Mouse (Mus musculus): ENCODE measurements around the gene Sgca. TPM values are rescaled to one million over a fixed set of nuclear protein-coding genes. Genes with fewer than 3 reads are reported as not detected.

Sgca gene
- polyA plus RNA-seq, 1 experiment from 2014 or later, result 0.17 TPM

DNA sequence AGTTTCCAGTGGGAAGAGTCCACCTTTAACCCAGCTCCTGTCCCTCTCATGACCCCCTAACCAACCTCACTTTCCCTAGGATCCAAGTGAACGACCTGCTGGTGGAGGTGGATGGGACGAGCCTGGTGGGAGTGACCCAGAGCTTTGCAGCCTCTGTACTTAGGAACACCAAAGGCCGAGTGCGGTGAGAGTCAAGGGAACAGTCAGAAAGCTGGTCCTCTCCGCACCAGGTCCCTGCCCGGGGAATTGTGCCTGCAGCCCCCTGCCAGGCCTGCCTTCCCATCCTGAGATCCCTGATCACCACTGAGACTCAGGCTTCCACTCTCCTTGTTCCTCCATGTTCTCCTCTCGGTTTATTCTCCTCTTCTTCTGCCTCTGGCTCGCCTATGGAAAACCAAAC, 24.0 kb upstream of the Sgca start:
- Histone ChIP-seq H3K9ac (peak overlapping the region; percentile 95), H3K4me2 (peak overlapping the region; percentile 94), H3K27ac (peak overlapping the region; percentile 90), H3K9me3 (replicated peaks) (no peaks in the 10 kb centered on the region), H3K4me3 (peak overlapping the region; percentile 54; the same call in 1 of the 2 replicates), H3K4me1 (peaks cover 99% of the 10 kb centered on the region), H3K36me3 (peaks cover 98% of the 10 kb centered on the region), H3K27me3 (replicated peaks) (no peaks in the 10 kb centered on the region)
- ATAC-seq, result no peak
- WGBS (ENCODE audit: insufficient replicate concordance), result 47% methylated on average over 8 of the region's 8 CpGs

DNA sequence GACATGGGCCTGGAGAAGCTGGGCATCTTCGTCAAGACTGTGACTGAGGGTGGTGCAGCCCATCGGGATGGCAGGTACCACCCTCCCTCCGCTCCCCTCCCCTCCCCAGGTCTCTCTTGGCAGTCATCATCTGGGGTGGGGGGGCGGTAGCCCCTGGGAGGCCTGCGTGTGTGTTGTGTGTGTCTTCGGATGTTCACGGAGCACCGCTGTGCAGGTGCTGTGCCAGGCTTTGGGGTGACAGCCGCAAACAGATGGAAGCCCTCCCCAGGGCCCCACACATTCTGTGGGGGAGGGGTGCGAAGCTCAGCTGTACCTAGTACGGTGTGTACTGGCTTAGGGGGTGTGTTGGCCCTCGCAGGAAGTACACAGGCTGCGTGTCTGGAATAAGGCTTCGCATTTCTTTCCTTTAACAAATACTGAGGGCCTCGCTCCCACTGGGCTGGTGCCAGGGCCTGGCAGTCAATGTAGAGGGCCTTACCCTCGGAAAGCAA, 22.0 kb upstream of the Sgca start:
- Histone ChIP-seq H3K9ac (peak overlapping the region; percentile 95), H3K36me3 (peaks cover 96% of the 10 kb centered on the region), H3K4me3 (peak overlapping the region; percentile 54), H3K4me2 (peak overlapping the region; percentile 94), H3K27ac (peak overlapping the region; percentile 90), H3K27me3 (replicated peaks) (no peaks in the 10 kb centered on the region), H3K9me3 (replicated peaks) (no peaks in the 10 kb centered on the region), H3K4me1 (peaks cover 99% of the 10 kb centered on the region)
- ATAC-seq, result peak; percentile 36
- WGBS (ENCODE audit: insufficient replicate concordance), result 49% methylated on average over 16 of the region's 16 CpGs

DNA sequence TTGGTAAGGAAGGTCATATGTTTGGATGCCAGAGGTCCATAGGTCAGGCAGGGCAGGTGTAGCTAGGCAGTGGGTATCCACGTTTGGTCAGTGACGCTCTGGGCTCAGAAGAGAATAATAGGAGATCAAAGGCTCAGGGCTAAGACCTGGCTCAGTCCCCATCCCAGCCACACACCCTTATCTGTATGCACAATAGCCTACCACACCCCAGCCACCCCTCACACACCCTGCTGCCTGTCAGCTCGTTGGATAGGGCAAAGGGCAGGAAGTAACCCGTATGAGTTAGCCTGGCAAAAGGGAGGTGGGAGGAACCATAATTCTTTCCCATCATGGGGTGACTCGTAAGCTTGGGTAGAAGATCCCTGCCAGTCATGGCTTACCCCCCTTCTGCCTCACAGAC, 21.5 kb upstream of the Sgca start:
- Histone ChIP-seq H3K4me3 (peak overlapping the region; percentile 54), H3K36me3 (peaks cover 91% of the 10 kb centered on the region), H3K4me1 (peaks cover 99% of the 10 kb centered on the region), H3K27ac (peak overlapping the region; percentile 90), H3K27me3 (replicated peaks) (no peaks in the 10 kb centered on the region), H3K9me3 (replicated peaks) (no peaks in the 10 kb centered on the region), H3K9ac (peak overlapping the region; percentile 95), H3K4me2 (peak overlapping the region; percentile 94)
- 16% methylated on average over 5 of the region's 5 CpGs for WGBS (ENCODE audit: insufficient replicate concordance)
- peak; percentile 93 for ATAC-seq

DNA sequence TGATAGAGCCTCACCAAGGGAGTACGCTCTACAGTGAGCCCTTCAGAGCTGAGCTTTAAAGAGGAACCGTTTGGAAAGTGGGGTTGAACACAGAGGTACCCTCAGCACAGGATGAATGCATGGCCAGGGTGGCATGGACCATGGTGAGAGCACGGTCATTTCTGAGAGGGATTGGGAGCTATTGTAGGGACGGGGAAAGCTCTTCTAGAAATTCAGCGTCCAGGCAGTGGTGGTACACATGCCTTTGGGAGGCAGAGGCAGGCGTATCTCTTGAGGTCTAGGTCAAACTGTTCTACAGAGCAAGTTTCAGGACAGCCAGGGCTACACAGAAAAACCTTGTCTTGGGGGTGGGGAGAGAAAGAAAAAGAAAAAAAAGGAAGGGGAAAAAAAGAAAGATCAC, 20.9 kb upstream of the Sgca start:
- peak overlapping the region; percentile 94 for H3K4me2 ChIP-seq
- peak overlapping the region; percentile 54 for H3K4me3 ChIP-seq
- peaks cover 85% of the 10 kb centered on the region for H3K36me3 ChIP-seq

DNA sequence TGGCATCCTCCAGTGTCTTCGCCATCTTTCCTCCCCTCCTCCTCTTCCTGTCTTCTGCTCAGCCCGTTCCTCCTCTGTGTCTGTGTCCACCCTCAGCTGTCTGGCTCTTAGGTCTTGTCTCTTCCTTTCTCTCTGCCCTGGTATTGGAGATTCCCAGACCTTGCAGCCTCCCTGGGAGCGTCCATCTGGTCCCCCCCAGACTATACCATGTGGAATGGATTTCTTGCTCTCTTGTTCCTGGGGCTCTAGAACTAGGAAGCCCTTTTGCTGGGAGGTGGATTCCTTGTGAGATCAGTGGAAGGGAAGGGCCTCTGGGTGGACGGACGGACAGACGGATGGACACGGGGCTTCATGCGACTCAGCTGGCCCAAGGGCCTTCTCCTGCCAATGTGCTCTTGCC, 20.0 kb upstream of the Sgca start:
- no peak for ATAC-seq
- WGBS (ENCODE audit: insufficient replicate concordance), result 77% methylated on average over 8 of the region's 8 CpGs
- H3K4me2 ChIP-seq, result peak overlapping the region; percentile 94
- H3K27ac ChIP-seq, result peak overlapping the region; percentile 90
- no peaks in the 10 kb centered on the region for H3K27me3 ChIP-seq (replicated peaks)
- no peaks in the 10 kb centered on the region for H3K9me3 ChIP-seq (replicated peaks)
- H3K4me1 ChIP-seq, result peaks cover 91% of the 10 kb centered on the region
- H3K9ac ChIP-seq, result peak overlapping the region; percentile 95
- peaks cover 77% of the 10 kb centered on the region for H3K36me3 ChIP-seq
- H3K4me3 ChIP-seq, result peak overlapping the region; percentile 86; the same call in 1 of the 2 replicates

More for the DNA sequence above, 20.9 kb upstream of the Sgca start:
- H3K27ac ChIP-seq, result peak overlapping the region; percentile 90
- no peaks in the 10 kb centered on the region for H3K27me3 ChIP-seq (replicated peaks)
- ATAC-seq, result no peak
- peaks cover 99% of the 10 kb centered on the region for H3K4me1 ChIP-seq
- H3K9ac ChIP-seq, result peak overlapping the region; percentile 95
- no peaks in the 10 kb centered on the region for H3K9me3 ChIP-seq (replicated peaks)
- WGBS (ENCODE audit: insufficient replicate concordance), result 63% methylated on average over 6 of the region's 6 CpGs

DNA sequence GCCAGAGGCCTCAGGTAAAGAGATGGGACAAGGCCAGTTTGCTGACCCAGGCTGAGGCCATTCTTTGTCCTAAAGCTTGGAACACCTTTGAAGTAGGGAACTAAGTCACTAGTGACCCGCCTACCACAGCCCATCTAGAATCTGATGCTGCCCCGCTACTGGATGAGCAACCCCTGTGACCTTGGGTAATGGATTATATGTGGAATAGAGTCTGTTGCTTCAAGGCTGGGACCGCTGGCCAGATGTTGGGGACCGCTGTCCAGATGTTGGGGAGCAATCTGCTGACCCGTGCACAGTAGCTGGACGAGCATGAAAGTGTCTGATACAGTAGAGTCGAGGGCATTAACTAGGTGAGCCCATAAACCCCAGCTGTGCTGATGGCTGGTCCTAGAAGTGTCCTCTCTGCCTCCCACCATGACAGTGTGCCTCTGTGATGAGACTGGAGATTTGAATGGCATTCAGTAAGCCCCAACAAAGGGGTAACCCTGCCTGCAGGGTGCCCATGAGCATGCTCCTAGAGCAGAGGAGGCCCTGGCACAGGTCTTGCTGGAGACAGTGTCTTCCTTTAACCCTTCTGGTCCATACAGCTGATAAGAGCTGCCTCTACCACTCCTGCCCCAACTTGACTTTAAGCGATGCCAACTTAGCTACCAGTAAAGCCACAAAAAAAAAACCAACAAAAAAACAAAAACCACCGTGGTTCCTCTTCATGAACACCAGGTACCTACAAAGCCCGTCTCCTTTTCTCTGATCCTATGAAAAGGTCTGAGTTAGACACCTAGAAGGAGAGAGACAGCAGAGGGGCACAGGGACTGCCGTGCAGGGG, 19.0 kb upstream of the Sgca start:
- Histone ChIP-seq H3K36me3 (peaks cover 68% of the 10 kb centered on the region), H3K4me2 (peak overlapping the region; percentile 94), H3K27me3 (replicated peaks) (no peaks in the 10 kb centered on the region), H3K9ac (peak overlapping the region; percentile 95), H3K27ac (peak overlapping the region; percentile 90), H3K9me3 (replicated peaks) (no peaks in the 10 kb centered on the region), H3K4me3 (peak overlapping the region; percentile 86), H3K4me1 (peaks cover 87% of the 10 kb centered on the region)
- ATAC-seq, result no peak
- WGBS (ENCODE audit: insufficient replicate concordance), result 56% methylated on average over 11 of the region's 11 CpGs

DNA sequence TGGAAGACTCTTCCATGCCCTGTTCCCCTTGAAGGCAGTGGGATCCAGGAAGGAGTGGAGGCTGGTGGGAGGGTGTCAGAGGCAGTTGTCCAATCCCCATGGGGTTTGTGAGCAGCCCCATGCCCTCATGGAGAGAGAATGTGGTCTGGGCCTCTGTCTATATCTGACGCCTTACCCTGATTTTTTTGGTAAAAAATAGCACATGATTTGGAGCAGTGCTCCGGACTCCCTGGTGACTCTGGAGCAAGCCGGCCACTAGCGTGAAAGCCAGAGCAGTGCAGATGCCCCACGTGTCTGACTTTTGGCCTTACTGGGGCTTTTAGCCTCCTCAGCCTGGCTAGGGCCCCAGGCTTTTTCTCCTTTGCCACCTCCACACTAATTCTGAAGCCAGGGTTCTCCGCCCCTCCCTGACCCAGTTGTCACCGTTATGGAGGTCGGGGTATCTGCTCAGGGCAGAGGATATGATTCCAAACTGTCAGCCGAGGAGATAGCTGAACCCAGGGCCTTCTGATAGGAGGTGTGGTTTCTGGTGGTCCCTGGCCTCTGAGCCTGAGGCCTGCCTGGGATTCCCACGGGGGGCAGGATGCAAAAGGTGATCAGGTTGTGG, 18.2 kb upstream of the Sgca start:
- peak overlapping the region; percentile 95 for H3K9ac ChIP-seq
- no peak for ATAC-seq
- H3K4me3 ChIP-seq, result peak overlapping the region; percentile 86
- 24% methylated on average over 10 of the region's 10 CpGs for WGBS (ENCODE audit: insufficient replicate concordance)
- H3K27me3 ChIP-seq (replicated peaks), result no peaks in the 10 kb centered on the region
- H3K36me3 ChIP-seq, result peaks cover 60% of the 10 kb centered on the region
- H3K4me2 ChIP-seq, result peak overlapping the region; percentile 94
- H3K27ac ChIP-seq, result peak overlapping the region; percentile 90
- H3K9me3 ChIP-seq (replicated peaks), result no peaks in the 10 kb centered on the region
- H3K4me1 ChIP-seq, result peaks cover 87% of the 10 kb centered on the region

DNA sequence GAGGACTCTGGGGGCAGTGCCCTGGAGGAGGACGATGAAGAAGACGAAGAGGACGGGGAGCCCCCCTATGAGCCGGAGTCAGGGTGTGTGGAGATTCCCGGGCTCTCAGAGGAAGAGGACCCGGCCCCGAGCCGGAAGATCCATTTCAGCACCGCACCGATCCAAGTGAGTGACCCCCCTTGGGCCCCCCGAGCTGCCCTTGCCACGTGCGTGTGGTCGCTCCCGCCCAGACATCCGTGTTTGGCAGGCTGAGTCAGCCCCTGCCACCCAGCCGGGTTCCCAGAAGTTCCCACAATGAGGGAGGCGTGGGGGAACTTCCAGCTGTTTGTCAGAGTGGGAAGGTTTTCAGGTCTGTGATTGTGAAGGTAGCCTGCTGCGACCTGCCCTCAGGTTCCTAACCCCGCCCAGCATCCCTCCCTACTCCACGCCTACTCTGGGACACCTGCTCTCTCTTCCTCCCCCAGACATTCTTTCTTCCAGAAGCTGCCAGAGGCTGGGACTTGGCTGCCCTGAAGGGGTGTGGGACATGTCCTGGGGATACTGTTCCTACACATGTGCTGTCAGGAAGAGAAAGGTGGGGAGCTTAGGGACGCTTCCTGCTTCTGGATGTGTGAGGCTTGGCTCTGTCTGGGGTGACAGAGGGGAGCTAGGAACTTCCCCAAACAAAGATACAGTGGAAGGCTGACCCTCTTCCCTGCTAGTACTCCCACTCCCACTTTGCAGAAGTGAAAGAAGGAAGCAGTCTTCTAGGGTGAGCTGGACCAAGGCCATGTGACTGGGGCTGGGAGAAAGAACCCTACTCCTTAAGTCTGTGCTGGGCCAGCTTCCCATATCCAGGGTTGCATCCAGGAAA, 16.9 kb upstream of the Sgca start:
- Histone ChIP-seq H3K27ac (peak overlapping the region; percentile 90), H3K4me1 (peaks cover 87% of the 10 kb centered on the region), H3K4me2 (peak overlapping the region; percentile 94), H3K36me3 (peaks cover 47% of the 10 kb centered on the region), H3K9ac (peak overlapping the region; percentile 95), H3K9me3 (replicated peaks) (no peaks in the 10 kb centered on the region), H3K27me3 (replicated peaks) (no peaks in the 10 kb centered on the region), H3K4me3 (peak overlapping the region; percentile 86)
- WGBS (ENCODE audit: insufficient replicate concordance), result 2% methylated on average over 22 of the region's 22 CpGs
- no peak for ATAC-seq

DNA sequence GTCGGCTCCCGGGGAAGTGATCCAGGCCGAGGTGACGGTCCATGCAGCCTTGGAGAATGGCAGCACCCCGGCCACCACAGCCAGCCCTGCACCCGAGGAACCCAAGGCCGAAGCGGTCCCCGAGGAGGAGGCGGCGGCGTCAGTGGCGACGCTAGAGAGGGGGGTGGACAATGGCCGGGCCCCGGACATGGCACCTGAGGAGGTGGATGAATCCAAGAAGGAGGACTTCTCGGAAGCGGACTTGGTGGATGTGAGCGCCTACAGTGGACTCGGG, 16.3 kb upstream of the Sgca start:
- H3K27ac ChIP-seq, result peak overlapping the region; percentile 90
- H3K36me3 ChIP-seq, result peaks cover 41% of the 10 kb centered on the region
- H3K27me3 ChIP-seq (replicated peaks), result no peaks in the 10 kb centered on the region
- WGBS (ENCODE audit: insufficient replicate concordance), result under 1% methylated on average over 20 of the region's 20 CpGs
- peaks cover 87% of the 10 kb centered on the region for H3K4me1 ChIP-seq
- peak overlapping the region; percentile 95 for H3K9ac ChIP-seq
- peak overlapping the region; percentile 86 for H3K4me3 ChIP-seq
- no peaks in the 10 kb centered on the region for H3K9me3 ChIP-seq (replicated peaks)
- ATAC-seq, result no peak
- H3K4me2 ChIP-seq, result peak overlapping the region; percentile 94

DNA sequence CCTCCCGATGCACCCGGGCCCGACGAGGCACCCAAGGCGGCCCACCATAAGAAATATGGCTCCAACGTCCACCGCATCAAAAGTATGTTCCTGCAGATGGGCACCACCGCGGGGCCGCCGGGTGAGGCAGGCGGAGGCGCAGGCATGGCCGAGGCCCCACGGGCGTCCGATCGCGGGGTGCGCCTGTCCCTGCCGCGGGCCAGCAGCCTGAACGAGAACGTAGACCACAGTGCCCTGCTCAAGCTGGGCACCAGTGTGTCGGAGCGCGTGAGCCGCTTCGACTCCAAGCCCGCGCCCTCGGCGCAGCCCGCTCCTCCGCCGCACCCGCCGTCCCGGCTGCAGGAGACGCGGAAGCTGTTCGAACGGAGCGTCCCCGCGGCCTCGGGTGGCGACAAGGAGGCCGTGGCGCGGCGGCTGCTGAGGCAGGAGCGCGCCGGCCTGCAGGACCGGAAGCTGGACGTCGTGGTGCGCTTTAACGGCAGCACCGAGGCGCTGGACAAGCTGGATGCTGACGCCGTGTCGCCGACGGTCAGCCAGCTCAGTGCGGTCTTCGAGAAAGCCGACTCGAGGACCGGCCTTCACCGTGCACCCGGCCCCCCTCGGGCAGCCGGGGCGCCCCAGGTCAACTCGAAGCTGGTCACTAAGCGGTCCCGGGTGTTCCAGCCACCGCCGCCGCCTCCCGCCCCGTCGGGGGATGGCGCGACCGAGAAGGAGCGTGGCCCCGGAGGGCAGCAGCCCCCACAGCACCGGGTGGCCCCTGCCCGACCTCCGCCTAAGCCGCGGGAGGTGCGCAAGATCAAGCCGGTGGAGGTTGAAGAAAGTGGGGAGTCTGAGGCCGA, 15.7 kb upstream of the Sgca start:
- peaks cover 87% of the 10 kb centered on the region for H3K4me1 ChIP-seq
- under 1% methylated on average over 99 of the region's 99 CpGs for WGBS (ENCODE audit: insufficient replicate concordance)
- no peaks in the 10 kb centered on the region for H3K9me3 ChIP-seq (replicated peaks)
- H3K4me3 ChIP-seq, result peak overlapping the region; percentile 86
- H3K9ac ChIP-seq, result peak overlapping the region; percentile 95
- peak overlapping the region; percentile 94 for H3K4me2 ChIP-seq
- peaks cover 35% of the 10 kb centered on the region for H3K36me3 ChIP-seq
- peak; percentile 9; the same call in 1 of the 2 replicates for ATAC-seq
- H3K27me3 ChIP-seq (replicated peaks), result no peaks in the 10 kb centered on the region
- H3K27ac ChIP-seq, result peak overlapping the region; percentile 90

All from liver, embryonic 12.5 days (tissue).